Mouse (Mus musculus) CH12.LX (cell line): ENCODE results near the gene Gm20388. TPM values are rescaled to one million over a fixed set of nuclear protein-coding genes. Genes with fewer than 3 reads are reported as not detected.
A peak's percentile ranks its signal among the peaks of the same experiment; 100 is the strongest.
"Not testable (repeated sequence)": the region's sequence is repeated elsewhere in the genome, so short reads cannot be mapped to it uniquely, and the experiment has no call there.

Experiments used
- DNase-seq: peaks from one replicate; pipeline ENCODE4 v3.0.0-alpha.2; 2013; ENCODE audit errors: extremely low read depth
- H3K27ac ChIP-seq: 2 replicates; pipeline ENCODE4 v1.5.1; 2012; ENCODE audit warnings: low read depth, mild to moderate bottlenecking, control low read depth, moderate library complexity; ENCODE audit not compliant: insufficient read depth
- H3K27me3 ChIP-seq: replicated peaks from 2 replicates; pipeline ENCODE3; 2012; ENCODE audit warnings: inconsistent platforms
- H3K36me3 ChIP-seq, 2 experiments: replicated peaks in 1 of 2; 2 replicates each; pipeline versions ENCODE3 to v1.6.1; 2012; ENCODE audit warnings: inconsistent platforms in 1 of 2, low read length in 1 of 2, mild to moderate bottlenecking in 1 of 2, mixed read lengths in 1 of 2, moderate library complexity in 1 of 2; ENCODE audit not compliant: control insufficient read depth in 1 of 2, insufficient read depth in 1 of 2
- H3K4me1 ChIP-seq, 2 experiments: 2 replicates each; pipeline ENCODE4 v1.6.1; 2012; ENCODE audit warnings: inconsistent platforms in 1 of 2, moderate library complexity in 1 of 2; ENCODE audit not compliant: insufficient read depth in 2 of 2, control insufficient read depth in 1 of 2
- H3K4me2 ChIP-seq: 2 replicates; pipeline ENCODE4 v1.6.1; 2012; ENCODE audit warnings: low read depth, mild to moderate bottlenecking, control low read depth; ENCODE audit not compliant: poor library complexity, insufficient read depth, severe bottlenecking
- H3K4me3 ChIP-seq, 3 experiments: fragments of 150-350 bp in 1 of 3; sonication (generic) in 1 of 3; replicated peaks in 1 of 3; 2 replicates each; pipeline versions ENCODE3 to v1.5.1; 2011 to 2012; ENCODE audit warnings: low read depth in 2 of 3, low read length in 2 of 3, mild to moderate bottlenecking in 2 of 3, moderate library complexity in 2 of 3, control low read depth in 1 of 3, improper control_type of control experiment in 1 of 3, inconsistent platforms in 1 of 3, mixed read lengths in 1 of 3; ENCODE audit not compliant: poor library complexity in 1 of 3
- H3K79me2 ChIP-seq: replicated peaks from 2 replicates; pipeline ENCODE4 v1.6.1; 2012; ENCODE audit warnings: mild to moderate bottlenecking, moderate library complexity; ENCODE audit not compliant: control insufficient read depth, poor library complexity, insufficient read depth, severe bottlenecking; ENCODE audit errors: extremely low read depth
- H3K9ac ChIP-seq: 2 replicates; pipeline ENCODE4 v1.6.1; 2012; ENCODE audit warnings: low read depth, mild to moderate bottlenecking, control low read depth, moderate library complexity; ENCODE audit not compliant: insufficient read depth
- H3K9me3 ChIP-seq: replicated peaks from 2 replicates; pipeline ENCODE3; 2012; ENCODE audit warnings: low read length, inconsistent platforms, mixed read lengths
- BHLHE40 ChIP-seq: IDR thresholded peaks from 2 replicates; pipeline ENCODE4 v1.6.1; 2011; ENCODE audit warnings: mild to moderate bottlenecking, low read depth, low read length, improper control_type of control experiment
- KAT2A ChIP-seq: IDR thresholded peaks from 2 replicates; pipeline ENCODE4 v1.6.1; 2012; ENCODE audit warnings: low read length, improper control_type of control experiment, inconsistent platforms; ENCODE audit not compliant: insufficient replicate concordance
- NELFE ChIP-seq: IDR thresholded peaks from 2 replicates; pipeline ENCODE4 v1.6.1; 2011; ENCODE audit warnings: low read depth, low read length, improper control_type of control experiment
- NRF1 ChIP-seq: IDR thresholded peaks from 2 replicates; pipeline ENCODE4 v1.6.1; 2014; ENCODE audit warnings: low read depth, mild to moderate bottlenecking, inconsistent platforms, low read length, improper control_type of control experiment, moderate library complexity
- RAD21 ChIP-seq: IDR thresholded peaks from 2 replicates; pipeline ENCODE4 v1.6.1; 2011; ENCODE audit warnings: low read depth, mild to moderate bottlenecking, low read length, improper control_type of control experiment, moderate library complexity
- SIN3A ChIP-seq: IDR thresholded peaks from 2 replicates; pipeline ENCODE4 v1.6.1; 2012; ENCODE audit warnings: low read length, improper control_type of control experiment, inconsistent platforms
- TBP ChIP-seq: conservative IDR thresholded peaks from 2 replicates; pipeline ENCODE4 v1.6.1; 2011; ENCODE audit warnings: low read depth, low read length, improper control_type of control experiment
- ZNF384 ChIP-seq: IDR thresholded peaks from 2 replicates; pipeline ENCODE4 v1.6.1; 2012; ENCODE audit warnings: low read depth, low read length, improper control_type of control experiment, inconsistent platforms
- dilution Hi-C: fragments of 300-500 bp; cut with MboI; formaldehyde crosslinking; loops from 2 replicates; pipeline ENCODE4 v1.14.3; 2020; ENCODE audit warnings: low sequenced_read_pairs; ENCODE audit not compliant: extremely low pct_unique_long_range_greater_than_20kb, extremely low pct_ligation_motif_present
- in situ Hi-C: fragments of 300-500 bp; cut with MboI; formaldehyde crosslinking; loops from 3 replicates; pipeline ENCODE4 v1.14.3; 2019; ENCODE audit warnings: low sequenced_read_pairs, low pct_ligation_motif_present, low pct_unique_long_range_greater_than_20kb, mixed read lengths
- polyA plus RNA-seq: library from polyadenylated mRNA; unstranded; fragments of >175 nt; gene quantifications from 2 replicates; pipeline ENCODE4 v1.2.1, GENCODE M21; 2012; ENCODE audit warnings: low read depth; ENCODE audit not compliant: insufficient read length
- total RNA-seq, 2 experiments: library from RNA; depleted of rRNA; stranded (reverse); fragments of 300-350 nt in 1 of 2; fragments of >200 nt in 1 of 2; gene quantifications; 2 replicates each; pipeline ENCODE4 v1.2.3; 2012 to 2014

Gm20388 gene
- total and polyA plus RNA-seq, 3 experiments, result 14.8 to 26.3 (median 22.2) TPM

GRCm38 (mm10) chr8:124014299-124014698 lies 4103.7 kb downstream of the Gm20388 start:
- TF ChIP-seq ZNF384, result peak; percentile 61
- H3K4me3 ChIP-seq, H3K27ac ChIP-seq, DNase-seq, H3K4me2 ChIP-seq, H3K27me3 ChIP-seq, in situ Hi-C loops, H3K9me3 ChIP-seq, H3K9ac ChIP-seq, dilution Hi-C loops: not testable (repeated sequence)
- Histone ChIP-seq H3K79me2 (peaks cover 77% of the 10 kb centered on the region), H3K4me1 (peaks cover 7 to 51% of the 10 kb centered on the region in 2 experiments; a peak in 3 of 4 replicates), H3K36me3 (peaks cover 16 to 51% of the 10 kb centered on the region in 2 experiments)

DNA sequence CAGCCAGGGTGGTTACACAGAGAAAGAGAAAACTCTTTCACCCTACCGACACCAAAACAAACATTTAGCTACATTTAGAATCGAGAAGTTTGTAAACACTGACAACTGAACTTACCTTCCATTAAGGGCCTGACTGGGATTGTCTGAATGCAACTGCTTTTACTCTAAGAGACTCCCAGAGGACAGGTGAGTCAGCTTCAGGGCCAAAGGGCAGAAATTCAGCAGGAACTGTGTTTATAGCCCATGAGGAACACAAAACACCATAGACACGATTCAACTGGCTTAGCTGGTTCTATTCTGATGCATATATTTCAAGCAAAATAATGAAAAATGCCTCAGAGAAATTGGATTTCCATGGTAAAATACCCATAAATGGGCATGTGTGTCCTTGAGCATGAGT lies 4104.1 kb downstream of the Gm20388 start:
- peaks cover 81% of the 10 kb centered on the region for H3K79me2 ChIP-seq
- H3K9ac ChIP-seq, result no peak overlapping the region
- peaks cover 11 to 47% of the 10 kb centered on the region in 2 experiments for H3K36me3 ChIP-seq
- H3K4me1 ChIP-seq, result peaks cover 7 to 55% of the 10 kb centered on the region in 2 experiments; a peak in 3 of 4 replicates
- no peak overlapping the region for H3K4me2 ChIP-seq
- no peaks in the 10 kb centered on the region for H3K9me3 ChIP-seq
- in situ Hi-C loops, result no loop called here
- no peak for DNase-seq
- no peak overlapping the region for H3K27ac ChIP-seq
- TF ChIP-seq NRF1, result no peak
- no peak for TF ChIP-seq KAT2A
- no peak overlapping the region for H3K4me3 ChIP-seq
- dilution Hi-C loops, result no loop called here
- no peaks in the 10 kb centered on the region for H3K27me3 ChIP-seq

DNA sequence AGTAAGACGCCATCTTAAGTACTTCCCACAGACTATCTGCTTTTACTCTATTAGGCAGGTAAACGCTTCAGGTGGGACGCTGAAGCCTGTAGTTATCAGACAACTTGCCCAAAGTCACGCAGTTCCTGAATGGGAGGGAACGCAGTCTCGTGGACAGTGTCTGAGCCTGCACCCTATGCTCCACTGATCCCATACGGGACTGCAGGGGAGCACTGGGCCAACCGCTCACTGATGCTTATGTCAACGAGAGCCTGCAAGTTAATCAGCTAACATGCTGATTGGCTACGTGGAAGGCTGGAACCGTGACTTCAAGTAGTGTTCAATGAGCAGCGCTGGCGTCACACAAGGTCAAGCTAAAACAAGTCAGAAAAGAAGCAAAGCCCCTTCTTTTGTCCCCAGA lies 4109.1 kb downstream of the Gm20388 start:
- peaks cover 8 to 41% of the 10 kb centered on the region in 2 experiments for H3K36me3 ChIP-seq
- DNase-seq, result peak; percentile 74
- peak overlapping the region; percentile 74 to 97 (median 77) for H3K4me3 ChIP-seq
- H3K9me3 ChIP-seq, result no peaks in the 10 kb centered on the region
- dilution Hi-C loops (no loop called here), in situ Hi-C loops (no loop called here)
- no peaks in the 10 kb centered on the region for H3K27me3 ChIP-seq
- peaks cover 7 to 65% of the 10 kb centered on the region in 2 experiments; a peak in 3 of 4 replicates for H3K4me1 ChIP-seq
- peak overlapping the region; percentile 83 for H3K4me2 ChIP-seq
- TF ChIP-seq BHLHE40, result peak; percentile 30; the same call in 1 of the 2 replicates
- peak; percentile 9; the same call in 1 of the 2 replicates for TF ChIP-seq TBP
- TF ChIP-seq NELFE, result no peak
- no peak for TF ChIP-seq RAD21
- 0 out of 2 replicates have a peak, but pooled peaks have one; percentile 21 for TF ChIP-seq SIN3A
- H3K9ac ChIP-seq, result peak overlapping the region; percentile 91; the same call in 1 of the 2 replicates
- H3K27ac ChIP-seq, result no peak overlapping the region
- H3K79me2 ChIP-seq, result peaks cover 74% of the 10 kb centered on the region
